Comparison of ENCODE assay signal across 18 mouse cellular contexts in the genomic region with DNA sequence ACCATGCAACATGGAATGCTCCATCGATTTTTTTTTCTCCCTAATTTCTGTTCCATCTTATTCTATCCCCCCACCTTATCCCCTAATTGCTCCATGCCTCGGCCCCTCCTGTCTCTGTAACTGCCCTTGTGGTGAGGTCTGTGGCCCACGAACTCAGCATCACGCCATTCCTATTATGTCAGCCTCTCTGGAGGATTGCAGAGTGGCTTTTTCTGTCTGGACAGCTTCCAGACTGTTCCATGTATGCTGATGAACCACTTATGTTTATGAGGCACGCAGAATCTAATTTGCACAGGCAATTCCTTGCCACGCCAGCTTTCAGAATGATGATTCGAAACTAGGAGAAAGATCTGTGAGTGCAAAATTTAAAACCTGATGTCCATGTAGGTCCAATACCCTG.
DNase-seq lines count a peak whose midpoint lies in the region; ATAC-seq and TF ChIP-seq lines count a peak whose summit lies in the region.
"Had no signal": no experiment of that assay in that cellular context is flagged by ENCODE, and none has a peak within 500 bp of the region (broad histone marks: within the 10 kb centered on the region; RNA-seq: fewer than 3 reads in every experiment).

No protein-coding gene starts in this region.

- intact Hi-C loops in heart, adult 2 months (cut with DNase I) = no loop called here

- H3K9ac ChIP-seq in heart, postnatal 0 days (replicated peaks; ENCODE audit: low read depth, low read length) = no peak overlapping the region
- no peak overlapping the region for H3K9ac ChIP-seq in heart, adult 2 months (ENCODE audit: low read depth, low read length)
- H3K9ac ChIP-seq in midbrain, embryonic 13.5 days (replicated peaks) = no peak overlapping the region
- no peak overlapping the region for H3K9ac ChIP-seq in forebrain, embryonic 16.5 days (replicated peaks; ENCODE audit: low read depth, low read length)
- H3K9ac ChIP-seq: limb, embryonic 15.5 days; liver, postnatal 0 days; stomach, embryonic 15.5 days had no signal

- H3K36me3 ChIP-seq in heart, postnatal 0 days (replicated peaks; ENCODE audit: control insufficient read depth, insufficient read depth, low read length) = no peaks in the 10 kb centered on the region
- H3K36me3 ChIP-seq in heart, adult 2 months (ENCODE audit: control insufficient read depth, insufficient read depth, low read length) = no peaks in the 10 kb centered on the region
- no peaks in the 10 kb centered on the region for H3K36me3 ChIP-seq in midbrain, embryonic 13.5 days
- H3K36me3 ChIP-seq in midbrain, embryonic 10.5 days = no peaks in the 10 kb centered on the region
- no peaks in the 10 kb centered on the region for H3K36me3 ChIP-seq in forebrain, embryonic 16.5 days (ENCODE audit: control insufficient read depth, insufficient read depth)
- H3K36me3 ChIP-seq: G1E; limb, embryonic 15.5 days; stomach, embryonic 15.5 days had no signal

- no peak overlapping the region; the same call in 1 of the 2 replicates for H3K27ac ChIP-seq in heart, postnatal 0 days (ENCODE audit: low read depth)
- H3K27ac ChIP-seq in heart, adult 2 months = no peak overlapping the region
- H3K27ac ChIP-seq in midbrain, embryonic 13.5 days = peak overlapping the region; percentile 48; the same call in 1 of the 2 replicates
- no peak overlapping the region for H3K27ac ChIP-seq in midbrain, embryonic 10.5 days (replicated peaks)
- peak overlapping the region; percentile 38; the same call in 1 of the 2 replicates for H3K27ac ChIP-seq in forebrain, embryonic 16.5 days (ENCODE audit: low read length)
- H3K27ac ChIP-seq: limb, embryonic 15.5 days; stomach, embryonic 15.5 days had no signal

- WGBS in heart, postnatal 0 days = 32% methylated on average over 7 of the region's 7 CpGs
- WGBS in heart, adult 2 months = 55% methylated on average over 7 of the region's 7 CpGs
- 67% methylated on average over 7 of the region's 7 CpGs for WGBS in midbrain, embryonic 13.5 days
- 90% methylated on average over 7 of the region's 7 CpGs for WGBS in midbrain, embryonic 10.5 days
- WGBS in forebrain, embryonic 16.5 days = 34% methylated on average over 7 of the region's 7 CpGs

- H3K9me3 ChIP-seq in heart, postnatal 0 days (replicated peaks; ENCODE audit: control insufficient read depth, low read length) = no peaks in the 10 kb centered on the region
- H3K9me3 ChIP-seq in midbrain, embryonic 13.5 days = no peaks in the 10 kb centered on the region
- H3K9me3 ChIP-seq in midbrain, embryonic 10.5 days (replicated peaks) = no peaks in the 10 kb centered on the region
- H3K9me3 ChIP-seq in forebrain, embryonic 16.5 days (ENCODE audit: control insufficient read depth, low read length) = no peaks in the 10 kb centered on the region
- H3K9me3 ChIP-seq: limb, embryonic 15.5 days; stomach, embryonic 15.5 days had no signal

- TF ChIP-seq CTCF in heart, postnatal 0 days (IDR thresholded peaks at IDR 0.05; ENCODE audit: low read depth) = no peak
- TF ChIP-seq CTCF in heart, adult 2 months (IDR thresholded peaks at IDR 0.05) = no peak

- no peak overlapping the region for H3K4me3 ChIP-seq in heart, postnatal 0 days (ENCODE audit: low read depth, low read length)
- no peak overlapping the region for H3K4me3 ChIP-seq in heart, adult 2 months
- no peak overlapping the region for H3K4me3 ChIP-seq in midbrain, embryonic 13.5 days (replicated peaks)
- no peak overlapping the region for H3K4me3 ChIP-seq in midbrain, embryonic 10.5 days
- no peak overlapping the region for H3K4me3 ChIP-seq in forebrain, embryonic 16.5 days (replicated peaks; ENCODE audit: low read length)
- H3K4me3 ChIP-seq: limb, embryonic 15.5 days; stomach, embryonic 15.5 days had no signal

- peak; percentile 63 for DNase-seq in heart, postnatal 0 days (ENCODE audit: low spot score)
- no peak for DNase-seq in heart, adult 2 months
- no peak for DNase-seq in midbrain, embryonic 10.5 days (ENCODE audit: low spot score)
- DNase-seq in NIH3T3 (ENCODE audit: low read depth) = peak; percentile 43
- DNase-seq in thymus, postnatal 36 days = no peak
- DNase-seq: cerebellum, adult 11-12 months; cerebellum, postnatal 25 days; gastrocnemius, postnatal 36 days; liver, postnatal 0 days; lung, postnatal 36 days; spleen, adult 18-20 months; thymus, postnatal 14 days had no signal

- no peak for ATAC-seq in heart, postnatal 0 days (ENCODE audit: insufficient read depth, low read depth)
- no peak for ATAC-seq in midbrain, embryonic 13.5 days
- peak; percentile 34 for ATAC-seq in forebrain, embryonic 16.5 days
- ATAC-seq: CD4-positive, CD25-positive, alpha-beta regulatory T cell, adult 4 months; liver, postnatal 0 days had no signal

- TF ChIP-seq POLR2A in heart, adult 2 months (IDR thresholded peaks at IDR 0.05; ENCODE audit: insufficient read depth, low read depth, low read length) = no peak

- no peaks in the 10 kb centered on the region for H3K27me3 ChIP-seq in heart, postnatal 0 days (ENCODE audit: control insufficient read depth, insufficient read depth, low read length)
- no peaks in the 10 kb centered on the region for H3K27me3 ChIP-seq in heart, adult 2 months (ENCODE audit: control insufficient read depth, insufficient read depth, low read length)
- H3K27me3 ChIP-seq in midbrain, embryonic 13.5 days = no peaks in the 10 kb centered on the region
- no peaks in the 10 kb centered on the region for H3K27me3 ChIP-seq in midbrain, embryonic 10.5 days (ENCODE audit: low read depth, poor library complexity, severe bottlenecking)
- no peaks in the 10 kb centered on the region for H3K27me3 ChIP-seq in forebrain, embryonic 16.5 days (replicated peaks; ENCODE audit: control insufficient read depth, insufficient read depth, low read length)
- H3K27me3 ChIP-seq: limb, embryonic 15.5 days; stomach, embryonic 15.5 days had no signal

- H3K4me1 ChIP-seq in heart, postnatal 0 days (ENCODE audit: control insufficient read depth, insufficient read depth) = peaks cover 32% of the 10 kb centered on the region
- H3K4me1 ChIP-seq in heart, adult 2 months (ENCODE audit: control insufficient read depth, insufficient read depth, low read length) = no peaks in the 10 kb centered on the region
- peaks cover 29% of the 10 kb centered on the region for H3K4me1 ChIP-seq in midbrain, embryonic 13.5 days (replicated peaks)
- H3K4me1 ChIP-seq in midbrain, embryonic 10.5 days = peaks cover 10% of the 10 kb centered on the region
- H3K4me1 ChIP-seq in forebrain, embryonic 16.5 days (replicated peaks; ENCODE audit: control insufficient read depth, insufficient read depth, low read length) = peaks cover 26% of the 10 kb centered on the region
- H3K4me1 ChIP-seq: limb, embryonic 15.5 days had no signal

- H3K4me2 ChIP-seq in heart, postnatal 0 days (ENCODE audit: low read depth, low read length) = no peak overlapping the region
- H3K4me2 ChIP-seq in midbrain, embryonic 13.5 days (replicated peaks) = no peak overlapping the region
- no peak overlapping the region for H3K4me2 ChIP-seq in forebrain, embryonic 16.5 days (ENCODE audit: low read length)
- H3K4me2 ChIP-seq: limb, embryonic 15.5 days; stomach, embryonic 15.5 days had no signal

- no peak for TF ChIP-seq EP300 in heart, postnatal 0 days (IDR thresholded peaks at IDR 0.05; ENCODE audit: low read depth)
- TF ChIP-seq EP300 in heart, adult 2 months (IDR thresholded peaks at IDR 0.05; ENCODE audit: insufficient read depth, low read depth, low read length) = no peak

- no peaks in the 10 kb centered on the region for H3K79me2 ChIP-seq in heart, adult 2 months (replicated peaks; ENCODE audit: control insufficient read depth, insufficient read depth, low read length)

Comparison
In these comparisons a context has a peak if more than half of its experiments do, and no peak if none do; other contexts are left out.
1. DNase-seq: peak in heart, postnatal 0 days (single experiment) and NIH3T3 (single experiment); none in heart, adult 2 months (0 of 2), midbrain, embryonic 10.5 days (single experiment) and thymus, postnatal 36 days (0 of 2).
2. H3K27ac ChIP-seq: peak in midbrain, embryonic 13.5 days (single experiment) and forebrain, embryonic 16.5 days (single experiment); none in heart, postnatal 0 days (single experiment), heart, adult 2 months (single experiment) and midbrain, embryonic 10.5 days (single experiment).